Mouse (Mus musculus) R1 (cell line): ENCODE data around the gene Pigq.

Source experiments
- DNase-seq: peaks from one replicate; pipeline ENCODE4 v3.0.0-alpha.2; 2018; ENCODE audit warnings: low read depth, low spot score

Gene Pigq

DNA sequence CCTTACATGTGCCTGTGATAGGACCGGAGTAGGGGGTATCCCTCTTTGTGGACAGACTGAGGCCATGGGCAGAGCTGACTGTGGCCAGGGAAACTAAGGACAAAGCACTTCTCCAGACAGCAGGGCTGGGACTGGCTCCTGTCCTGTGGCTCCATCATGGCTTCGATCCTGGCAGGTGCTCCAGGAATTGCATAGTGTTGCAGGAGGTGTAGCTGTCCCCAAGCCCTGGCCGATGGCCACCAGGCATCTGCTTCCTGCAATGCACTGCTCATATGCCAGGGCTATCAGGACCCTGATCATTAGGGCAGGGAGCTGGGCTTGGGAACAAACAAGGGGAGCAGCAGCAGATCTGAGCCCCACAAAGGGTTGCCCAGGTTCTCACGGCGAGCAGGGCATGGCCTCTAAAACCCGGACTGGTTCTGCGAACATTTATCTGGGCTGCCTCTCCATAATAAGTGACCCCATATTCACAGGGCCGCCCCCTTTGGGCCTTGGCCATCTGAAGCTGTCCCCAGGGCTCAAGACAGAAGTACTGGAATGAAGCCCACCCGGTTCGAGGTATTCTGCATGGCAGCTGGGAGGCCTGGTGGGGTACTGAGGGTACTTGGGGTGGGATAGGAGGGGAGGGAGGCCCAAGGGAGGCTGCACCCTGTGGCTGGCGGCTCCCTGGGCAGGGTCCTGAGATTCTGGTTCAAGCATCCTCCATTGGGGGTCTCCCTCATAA is 14.2 kb upstream of the Pigq start:
- DNase-seq = no peak

DNA sequence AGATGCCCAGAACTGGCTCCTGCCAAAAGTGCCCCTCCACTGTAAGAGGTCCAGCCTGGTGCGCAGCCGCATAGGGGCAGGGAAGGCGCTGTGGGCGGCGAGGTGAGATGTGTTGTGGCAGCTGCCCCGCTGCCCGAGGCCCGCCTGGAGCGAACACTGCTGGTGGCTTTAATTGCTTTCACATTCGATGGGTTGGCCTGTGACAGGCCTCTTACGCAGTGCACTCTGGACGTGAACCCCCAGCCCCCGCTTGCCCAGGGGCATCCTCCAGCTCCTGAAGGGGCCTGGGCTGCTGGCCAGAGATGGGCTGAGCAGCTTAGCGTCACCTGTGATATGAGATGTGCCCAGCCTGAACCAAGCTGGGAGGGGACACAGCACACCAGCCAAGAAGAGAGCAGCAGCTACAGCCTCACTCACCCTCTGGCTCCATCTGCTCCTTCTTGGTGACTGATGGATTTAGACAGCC is 12.9 kb upstream of the Pigq start:
- DNase-seq = no peak

DNA sequence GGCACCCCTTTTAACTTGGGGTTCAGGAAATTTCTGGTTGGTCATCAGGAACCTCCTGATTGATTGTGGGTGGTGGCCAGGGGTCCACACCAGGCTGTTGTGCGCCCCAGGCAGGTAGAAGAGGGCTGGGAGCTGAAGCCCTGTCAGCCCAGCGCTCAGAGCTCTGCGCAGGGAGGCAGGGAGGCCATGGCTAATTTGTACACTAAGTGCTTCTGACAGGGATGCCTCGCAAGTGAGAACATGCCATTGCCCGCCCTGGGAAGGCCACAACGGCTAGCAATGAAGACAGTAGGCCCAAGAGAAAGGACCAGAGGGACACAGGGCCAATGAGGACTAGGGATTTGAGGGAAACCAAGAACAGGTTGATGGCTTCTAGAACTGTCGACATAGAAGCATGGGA is 11.9 kb upstream of the Pigq start:
- DNase-seq = no peak

DNA sequence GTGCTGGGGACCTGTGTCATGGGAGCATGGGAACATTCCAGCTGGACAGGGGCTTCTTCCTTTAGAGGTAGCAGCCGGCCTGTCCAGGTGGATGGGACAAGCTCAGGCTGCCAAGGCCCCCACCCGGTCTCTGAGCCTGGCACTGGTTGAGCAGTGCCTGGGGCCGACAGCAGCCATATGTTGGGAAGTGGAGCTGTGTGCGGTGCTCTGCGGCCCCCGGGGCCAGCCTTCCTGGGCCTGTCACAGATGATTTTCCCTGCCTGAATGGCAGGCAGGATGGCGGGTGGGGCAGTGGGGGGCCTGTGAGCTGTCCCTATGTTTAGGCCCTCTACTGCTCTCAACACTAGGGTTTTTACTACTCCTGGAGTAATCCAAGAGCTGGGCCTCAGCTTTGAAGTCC is 11.5 kb upstream of the Pigq start:
- no peak for DNase-seq

DNA sequence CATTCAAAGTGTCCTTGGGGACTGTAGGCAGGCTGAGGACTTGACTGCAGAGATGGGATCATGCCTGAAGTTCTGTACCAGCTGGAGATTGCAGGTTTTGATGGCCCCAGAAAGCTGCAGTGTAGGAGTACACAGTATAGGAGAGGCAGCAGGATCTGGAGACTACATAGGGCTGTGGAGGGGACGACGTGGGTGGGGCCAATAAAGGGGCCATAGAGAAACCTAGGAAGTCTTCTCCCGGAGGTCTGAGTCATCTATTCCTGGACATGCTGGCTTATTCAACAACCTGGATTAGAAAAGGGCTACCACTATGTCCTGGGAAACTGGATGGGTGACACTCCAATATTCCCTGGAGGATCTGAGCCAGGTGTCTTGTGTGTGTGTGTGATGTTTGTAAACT is 11.0 kb upstream of the Pigq start:
- DNase-seq = no peak

DNA sequence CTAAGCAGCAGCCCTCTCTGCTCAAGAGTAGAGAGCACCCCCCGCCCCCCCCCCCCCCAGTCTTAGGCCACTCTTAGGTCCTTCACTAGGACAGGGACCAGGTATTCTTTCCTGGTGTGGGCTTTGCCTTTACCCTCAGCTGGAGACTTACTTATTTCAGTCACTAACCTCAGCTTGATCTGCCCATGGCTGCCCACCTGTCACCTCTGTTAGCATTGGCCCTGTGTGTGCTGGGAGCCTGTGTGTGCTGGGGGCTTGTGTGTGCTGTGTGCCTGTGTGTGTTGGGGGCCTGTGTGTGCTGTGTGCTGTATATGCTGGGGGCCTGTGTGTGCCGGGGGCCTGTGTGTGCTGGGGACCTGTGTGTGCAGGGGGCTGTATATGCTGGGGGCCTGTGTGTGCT is 9.9 kb upstream of the Pigq start:
- no peak for DNase-seq

DNA sequence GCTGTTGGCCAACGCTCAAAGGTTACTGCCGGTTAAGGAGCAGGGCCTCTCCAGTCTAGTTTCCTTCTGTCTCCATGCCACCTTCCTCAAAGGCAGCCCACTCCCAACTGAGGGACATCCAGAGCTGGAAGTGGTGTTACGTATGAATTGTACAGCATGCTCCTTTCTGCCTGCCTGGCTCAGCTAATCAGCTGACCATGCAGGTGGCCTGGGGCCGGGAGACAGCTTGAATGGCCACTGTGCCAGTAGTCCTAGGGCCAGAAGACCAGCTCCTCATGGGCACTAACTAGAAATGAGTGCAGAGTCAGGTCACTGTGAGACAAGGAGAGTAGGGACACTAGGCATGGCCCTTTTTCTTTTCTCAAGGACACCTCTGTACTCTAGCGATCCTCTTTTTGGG is 8.4 kb upstream of the Pigq start:
- DNase-seq = no peak

DNA sequence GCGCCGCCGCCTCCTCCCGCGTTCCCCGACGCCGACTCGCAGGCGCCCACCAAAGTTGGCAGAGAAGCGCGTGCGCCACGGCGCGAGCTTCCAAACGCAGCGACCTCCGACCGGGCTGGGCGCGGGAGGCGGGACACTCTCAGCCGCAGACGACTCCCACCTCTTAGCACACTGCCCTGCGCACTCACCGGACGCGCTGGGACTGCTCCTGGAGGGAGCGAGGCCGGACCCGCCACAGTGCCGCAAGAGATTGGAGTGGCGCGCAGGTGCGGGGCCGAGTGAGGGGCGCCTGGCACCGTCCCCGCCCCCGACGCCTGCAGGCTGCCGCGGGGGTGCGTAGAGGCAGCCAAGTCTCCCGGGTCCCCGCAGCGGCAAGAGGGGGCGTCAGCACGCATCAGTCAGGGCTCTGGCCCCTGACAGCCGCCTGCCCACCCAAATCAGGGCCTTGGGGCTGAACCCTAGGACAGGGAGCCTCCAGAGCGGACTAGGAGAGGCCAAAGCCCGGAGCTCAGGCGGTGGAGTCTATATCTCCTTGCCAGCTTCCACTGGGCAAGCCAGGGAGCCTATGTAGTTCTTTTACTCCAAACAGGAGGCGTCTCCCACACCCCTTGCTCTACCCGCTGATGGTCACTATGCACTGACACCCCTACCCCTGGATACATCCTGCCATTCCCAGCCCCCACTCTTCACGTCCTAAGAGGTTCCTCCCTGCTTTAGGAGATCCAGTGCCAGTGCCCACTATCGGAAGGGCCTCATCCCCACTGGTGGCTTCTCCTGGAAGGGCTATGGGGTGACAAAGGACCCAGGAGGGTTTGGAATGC is 7.3 kb upstream of the Pigq start, which contains the start of gene A930017K11Rik:
A930017K11Rik (minus strand) TSS at position 763 of the 821 bp plus-strand sequence.
- DNase-seq = peak; percentile 67

DNA sequence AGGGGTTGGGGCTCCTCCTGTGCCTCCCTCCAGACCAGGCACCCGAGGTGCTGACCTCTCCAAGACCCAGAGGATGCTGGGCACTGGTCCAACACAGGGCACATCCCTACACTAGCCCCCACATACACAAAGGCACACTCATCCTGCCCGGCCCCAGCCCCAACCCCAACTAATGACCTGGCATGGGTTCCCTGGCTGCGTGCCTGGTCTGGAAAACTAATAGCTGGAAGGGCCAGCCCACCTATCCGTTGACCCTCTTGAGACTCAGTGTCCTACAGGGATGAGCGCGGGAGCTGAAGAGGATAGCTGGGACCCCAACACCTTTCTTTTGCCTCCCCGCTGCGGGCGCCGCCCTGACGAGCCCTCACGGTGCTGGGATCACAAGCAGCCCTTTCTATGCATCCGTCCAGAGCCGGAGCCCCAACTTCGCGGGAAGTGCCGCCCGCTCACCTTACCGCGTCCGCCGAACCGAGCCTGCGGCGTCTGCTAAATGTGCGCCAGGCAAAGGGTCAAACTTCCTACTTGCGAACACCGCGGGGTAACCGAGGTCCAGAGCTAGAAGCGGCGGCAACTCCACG is 6.6 kb upstream of the Pigq start:
- DNase-seq = no peak

DNA sequence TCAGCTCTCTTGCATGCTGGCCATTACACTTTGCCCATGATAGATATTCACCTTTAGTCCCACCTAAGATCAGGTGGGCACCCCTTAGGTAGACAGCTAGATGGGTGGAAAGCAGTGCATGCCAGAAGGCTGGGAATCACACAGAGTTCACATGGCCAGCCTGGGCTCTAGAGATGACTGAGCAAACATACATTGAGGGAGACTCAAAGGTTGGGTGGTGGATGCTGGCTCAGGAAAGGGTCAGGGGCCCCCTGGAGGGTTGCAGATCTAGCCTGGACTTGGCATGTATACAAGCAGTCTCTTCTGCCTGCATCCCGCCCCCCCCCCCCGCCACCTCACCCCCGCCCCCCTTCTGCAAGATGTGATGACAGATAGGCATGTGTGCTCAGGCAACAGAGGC is 6.0 kb upstream of the Pigq start:
- no peak for DNase-seq

DNA sequence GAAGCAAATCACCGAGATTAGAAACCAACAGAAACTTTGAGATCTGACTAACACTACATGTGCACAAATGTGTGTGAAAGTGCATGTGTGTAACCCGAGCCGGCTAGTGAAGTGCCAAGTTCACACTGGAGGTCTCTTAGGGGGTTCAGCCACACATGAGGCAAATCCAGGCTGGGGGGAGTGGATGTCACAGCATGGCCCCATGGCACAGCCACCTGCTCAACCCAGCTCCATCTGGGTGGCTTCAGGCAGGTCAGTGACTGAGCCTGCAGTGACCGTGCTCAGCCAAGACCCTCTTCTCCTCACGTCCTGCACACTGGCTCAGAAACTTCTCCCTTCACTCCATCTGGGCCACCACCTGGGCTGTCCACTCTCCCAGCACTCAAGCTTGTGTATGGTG is 5.2 kb upstream of the Pigq start:
- no peak for DNase-seq

DNA sequence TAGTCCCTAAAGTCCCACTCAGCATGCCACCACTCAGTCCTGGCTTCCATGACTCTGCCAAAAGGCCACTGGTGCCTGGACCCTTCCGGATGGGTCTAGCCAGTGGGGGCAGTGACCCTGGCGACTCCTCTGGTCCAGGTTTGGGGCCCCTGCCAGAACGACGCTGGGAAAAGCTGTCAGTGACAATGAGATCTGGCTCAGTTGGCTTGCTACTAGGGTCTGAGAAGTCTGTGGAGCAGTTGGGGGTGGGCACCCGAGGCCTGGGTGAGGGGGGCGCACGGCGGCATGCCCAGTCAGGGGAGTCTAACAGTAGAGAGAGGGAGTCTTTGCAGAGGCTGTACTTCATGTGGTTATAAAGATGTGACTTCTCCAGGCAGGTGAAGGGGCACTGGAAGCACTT is 3.3 kb upstream of the Pigq start:
- no peak for DNase-seq

DNA sequence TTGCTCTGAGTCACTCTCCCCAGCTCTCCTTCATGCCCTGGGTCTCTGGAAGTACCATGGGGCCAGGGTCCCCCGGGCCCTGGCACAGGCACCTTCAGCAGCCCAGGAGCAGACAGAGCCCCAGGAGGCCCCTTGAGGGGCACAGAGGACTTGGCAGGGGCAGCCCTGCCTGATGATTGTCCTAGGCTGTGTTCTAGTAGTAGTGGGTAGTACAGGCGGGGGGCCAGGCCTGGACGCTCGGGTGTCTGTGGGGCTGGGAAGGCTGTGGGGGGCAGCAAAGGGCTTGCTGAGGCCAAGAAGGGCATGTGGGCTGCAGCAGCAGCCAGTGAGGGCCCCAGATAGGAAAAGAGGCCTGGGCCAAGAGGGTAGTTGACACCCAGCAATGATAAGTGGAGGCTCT is 2.8 kb upstream of the Pigq start:
- DNase-seq = no peak

DNA sequence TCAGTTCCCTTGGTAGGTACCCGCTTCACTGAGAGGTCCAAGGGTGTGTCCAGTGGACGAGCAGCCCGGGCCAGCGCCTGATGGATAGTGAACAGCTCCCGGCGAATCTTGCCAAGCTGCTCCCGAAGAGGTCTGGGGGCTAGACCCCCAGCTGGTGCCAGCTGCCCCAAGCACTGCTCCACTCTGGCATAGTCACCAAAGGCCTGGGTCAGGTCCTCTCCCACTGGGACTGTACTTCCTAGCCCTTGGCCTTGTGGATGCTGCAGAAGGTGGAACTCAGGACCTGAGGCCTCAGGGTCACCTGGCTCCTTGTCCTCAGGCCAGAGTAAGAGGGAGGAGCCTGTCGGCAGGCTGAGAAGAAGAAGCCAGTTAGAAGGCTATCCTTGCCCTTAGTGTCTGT is 2.2 kb upstream of the Pigq start:
- DNase-seq = no peak

DNA sequence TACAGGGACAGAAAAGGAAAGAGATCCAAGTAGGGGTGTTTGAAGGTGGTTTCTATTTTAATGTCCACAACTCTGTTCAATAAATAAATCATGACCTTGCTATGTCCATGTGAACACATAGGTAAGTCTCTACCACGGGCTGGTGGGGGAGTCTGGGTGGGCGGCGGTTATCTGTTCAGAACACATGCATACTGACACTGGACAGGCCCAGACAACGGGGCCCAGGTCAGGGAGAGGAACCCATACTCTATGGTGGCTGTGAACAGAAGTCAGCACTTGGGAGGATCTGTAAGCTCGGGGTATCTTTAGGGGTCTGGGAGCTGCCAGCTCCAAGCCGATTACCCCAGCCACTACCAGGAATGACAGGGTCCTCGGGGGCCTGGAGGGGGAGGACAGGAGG is 1.6 kb upstream of the Pigq start:
- no peak for DNase-seq

DNA sequence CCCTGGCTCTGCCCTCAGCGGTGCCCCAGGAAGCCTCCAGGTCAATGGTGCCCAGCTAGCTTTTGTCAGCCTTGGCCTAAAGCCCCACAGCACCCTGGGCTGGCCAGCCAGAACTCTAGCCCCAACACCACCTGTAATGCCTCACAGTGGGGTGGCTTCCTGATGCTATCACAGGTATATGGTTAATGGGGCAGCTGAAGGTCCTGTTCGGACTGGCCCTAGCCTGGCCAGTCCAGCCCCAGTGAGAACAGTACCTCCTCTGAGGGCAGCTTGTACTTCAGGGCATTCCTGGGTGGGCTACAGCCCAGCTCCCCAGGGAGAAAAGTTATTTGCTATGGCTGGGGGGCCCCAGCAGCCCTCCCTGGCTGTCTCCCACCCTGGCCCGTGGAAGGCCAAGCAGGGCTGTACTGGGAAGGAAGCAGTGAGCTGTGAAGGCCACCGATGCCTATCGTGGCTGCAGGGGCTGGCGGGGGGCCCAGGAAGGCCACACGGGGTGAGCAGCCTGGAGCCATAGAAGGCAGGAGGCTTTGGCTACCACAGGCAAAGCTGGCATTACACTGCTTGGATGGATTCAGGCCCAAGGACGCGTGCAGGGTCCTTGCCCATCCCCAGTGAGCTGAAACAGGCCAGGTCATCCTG is 900 bp upstream of the Pigq start:
- DNase-seq = no peak

DNA sequence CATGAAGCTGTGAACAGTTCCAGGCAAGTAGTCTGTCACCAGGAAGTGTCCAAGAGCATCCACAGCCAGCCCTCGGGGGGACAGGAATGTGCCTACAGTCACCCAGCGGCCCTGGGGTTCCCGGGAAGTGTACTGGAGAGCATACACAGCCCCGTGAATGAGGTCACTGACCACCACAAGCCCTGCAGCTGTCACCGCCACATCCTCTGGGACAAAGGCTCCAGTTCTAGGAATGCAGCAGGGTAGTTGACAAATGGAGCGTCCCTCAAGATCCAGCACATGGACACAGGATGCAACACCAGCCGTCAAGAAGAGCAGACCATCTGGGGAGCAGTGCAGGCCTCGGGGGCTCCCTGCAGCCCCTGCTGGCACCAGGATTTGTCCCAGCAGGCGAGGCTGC is 967 bp downstream of the Pigq start:
- no peak for DNase-seq

DNA sequence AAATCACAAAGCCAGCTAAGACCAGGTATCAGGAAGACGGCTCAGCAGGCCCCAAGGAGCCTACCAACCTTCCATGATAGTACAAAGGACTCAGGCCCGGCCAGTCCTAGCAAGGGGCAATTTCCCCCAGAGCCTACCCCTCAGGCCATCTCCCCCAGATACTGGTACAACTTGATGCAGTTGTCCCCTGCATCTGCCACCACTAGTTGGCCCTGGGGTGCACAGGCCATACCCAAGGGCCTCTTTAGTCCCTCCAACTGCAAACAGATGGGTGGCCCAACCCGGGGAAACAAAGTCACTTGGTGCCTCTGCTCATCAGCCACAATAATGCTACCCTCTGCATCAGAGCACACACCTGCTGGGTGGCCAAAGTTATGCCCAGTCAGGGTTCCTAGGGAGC is 1.5 kb downstream of the Pigq start:
- no peak for DNase-seq

DNA sequence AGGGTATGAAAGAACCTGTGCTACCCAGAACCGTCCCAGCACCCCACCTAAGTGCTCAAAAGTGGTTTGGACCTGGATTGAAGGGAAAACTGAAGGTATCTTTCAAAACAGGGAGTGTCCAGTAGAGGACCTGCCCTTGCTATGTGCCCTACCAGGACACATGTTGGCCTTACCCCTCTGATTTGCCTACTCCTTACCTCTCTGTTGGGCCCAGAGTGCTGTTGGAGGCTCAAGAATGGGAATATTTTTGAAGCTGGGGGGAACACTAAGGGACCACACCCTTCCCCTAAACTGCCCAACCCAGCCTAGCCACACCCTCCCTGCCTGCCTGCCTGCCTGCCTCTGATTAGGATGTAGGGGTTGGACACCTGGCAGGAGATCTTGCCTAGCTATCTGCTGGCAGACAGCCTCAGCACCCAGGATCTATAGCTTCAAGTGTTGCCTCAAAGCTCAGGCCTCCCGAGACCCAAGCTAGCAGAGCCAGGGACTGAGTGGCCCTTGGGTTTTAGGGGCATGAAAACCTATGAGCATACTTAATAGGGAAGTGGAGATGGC is 2.1 kb downstream of the Pigq start:
- no peak for DNase-seq

DNA sequence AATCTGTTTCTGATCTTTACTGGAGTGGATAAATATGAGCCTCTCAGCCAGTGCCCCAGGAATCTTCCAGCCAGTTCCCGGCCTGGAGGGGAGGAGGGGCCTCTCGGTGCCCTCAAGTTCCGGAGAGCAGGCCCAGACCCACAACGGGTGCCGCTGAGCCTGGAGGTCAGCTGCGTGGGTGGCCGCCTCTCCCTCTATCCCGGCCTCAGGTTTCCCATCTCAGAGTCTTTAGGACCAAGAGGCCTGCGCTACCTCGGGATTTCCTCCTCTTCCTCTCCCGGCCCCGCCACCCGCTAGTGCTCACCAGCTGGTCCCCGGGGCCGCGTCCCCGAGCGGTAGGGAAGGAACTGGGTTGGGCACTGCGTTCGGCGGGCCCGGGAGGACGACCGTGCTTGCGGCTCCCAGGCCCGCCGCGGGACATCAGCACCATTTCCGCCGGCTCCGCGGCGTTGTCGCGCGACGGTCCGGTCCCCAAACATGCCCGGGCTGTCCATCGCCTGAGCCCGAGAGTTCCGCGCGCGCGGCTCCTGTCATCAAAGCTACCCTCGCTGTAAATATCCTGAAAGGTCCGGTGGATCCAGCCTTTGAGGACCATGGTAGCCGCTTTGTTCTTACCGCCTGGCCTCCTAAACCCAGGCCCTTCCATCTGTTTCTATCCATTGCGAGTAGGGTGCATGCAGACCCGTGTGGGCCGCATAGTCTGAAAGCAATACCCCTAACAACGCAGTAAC is 3.1 kb downstream of the Pigq start:
- peak; percentile 71 for DNase-seq

DNA sequence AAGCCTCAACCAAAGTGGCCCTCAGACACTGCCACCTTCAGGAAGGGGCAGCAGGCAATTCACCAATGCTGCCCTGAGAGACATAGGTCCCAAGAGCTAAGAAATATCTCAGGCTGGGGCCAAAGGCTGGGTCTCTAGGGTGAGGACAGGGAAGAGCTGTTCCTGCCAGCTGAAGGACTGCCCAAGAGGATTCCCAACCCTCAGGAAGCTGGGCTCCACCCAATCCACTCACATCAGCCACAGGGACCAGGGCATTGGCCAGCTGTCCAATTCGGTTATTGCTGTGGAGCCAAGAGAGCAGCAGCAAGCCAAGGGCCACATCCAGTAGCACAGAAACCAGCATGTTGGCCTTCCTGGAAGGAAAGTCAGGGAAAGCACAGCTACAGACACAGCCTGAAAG is 10.2 kb downstream of the Pigq start:
- DNase-seq = no peak
